Mouse (Mus musculus): ENCODE data around the gene Nox1. TPM values are rescaled to one million over a fixed set of nuclear protein-coding genes. Genes with fewer than 3 reads are reported as not detected.

The Nox1 gene
- polyA plus RNA-seq, 1 experiment from 2014 or later, result 0.16 TPM

GRCm38 (mm10) chrX:134111767-134112166, 110.0 kb downstream of the Nox1 start:
- Histone ChIP-seq H3K27me3 (0 out of 2 replicates have a peak, but pooled peaks cover 5% of the 10 kb centered on the region), H3K9ac (no peak overlapping the region), H3K4me2 (no peak overlapping the region), H3K4me1 (replicated peaks) (no peaks in the 10 kb centered on the region), H3K27ac (no peak overlapping the region), H3K4me3 (no peak overlapping the region), H3K9me3 (no peaks in the 10 kb centered on the region), H3K36me3 (no peaks in the 10 kb centered on the region)
- WGBS, result 85% methylated on average over 3 of the region's 3 CpGs
- no peak for ATAC-seq (ENCODE audit: low FRiP score)

- H3K9me3 ChIP-seq, result no peaks in the 10 kb centered on the region
- ATAC-seq (ENCODE audit: low FRiP score), result no peak
- H3K36me3 ChIP-seq, result no peaks in the 10 kb centered on the region
- H3K4me1 ChIP-seq (replicated peaks), result no peaks in the 10 kb centered on the region
- no peaks in the 10 kb centered on the region for H3K27me3 ChIP-seq
- WGBS, result 77% methylated on average over 2 of the region's 2 CpGs
- H3K27ac ChIP-seq, result no peak overlapping the region
- H3K9ac ChIP-seq, result no peak overlapping the region
- H3K4me2 ChIP-seq, result no peak overlapping the region
- H3K4me3 ChIP-seq, result no peak overlapping the region
Observed at GRCm38 (mm10) chrX:134102641-134103040, 119.1 kb downstream of the Nox1 start.

DNA sequence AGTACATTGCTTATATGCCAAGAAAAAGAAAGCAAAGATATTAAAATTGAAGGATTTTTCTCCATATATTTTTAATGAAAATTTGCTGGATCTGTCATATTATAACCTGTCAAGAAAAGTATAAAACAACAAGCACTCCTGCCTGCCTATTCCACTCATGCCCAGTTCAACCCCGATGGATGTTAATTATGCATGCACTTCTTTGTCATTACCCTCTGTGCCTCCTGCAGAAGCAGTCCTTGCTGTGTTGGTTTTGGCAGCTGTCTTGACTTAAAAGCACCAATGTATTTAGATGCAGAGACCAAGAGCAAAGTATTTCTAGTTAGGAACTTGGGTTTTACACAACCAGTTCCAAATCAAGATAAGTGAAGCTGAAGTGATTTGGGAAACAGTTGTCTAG, 136.3 kb downstream of the Nox1 start:
- 57% methylated on average over 1 of the region's 1 CpGs for whole genome bisulfite sequencing
- no peak for ATAC-seq (ENCODE audit: low FRiP score)
- Histone ChIP-seq H3K4me1 (replicated peaks) (no peaks in the 10 kb centered on the region), H3K9me3 (no peaks in the 10 kb centered on the region), H3K27ac (no peak overlapping the region), H3K4me2 (no peak overlapping the region), H3K9ac (no peak overlapping the region), H3K36me3 (peaks cover 24% of the 10 kb centered on the region), H3K27me3 (no peaks in the 10 kb centered on the region; the same call in 1 of the 2 replicates), H3K4me3 (no peak overlapping the region)

GRCm38 (mm10) chrX:134059764-134060163, 162.0 kb downstream of the Nox1 start:
- no peaks in the 10 kb centered on the region for H3K9me3 ChIP-seq
- ATAC-seq (ENCODE audit: low FRiP score), result no peak
- peak overlapping the region; percentile 70 for H3K9ac ChIP-seq
- peaks cover 6% of the 10 kb centered on the region; the same call in 1 of the 2 replicates for H3K4me1 ChIP-seq (replicated peaks)
- peak overlapping the region; percentile 52 for H3K4me2 ChIP-seq
- no peaks in the 10 kb centered on the region for H3K36me3 ChIP-seq
- peak overlapping the region; percentile 48 for H3K4me3 ChIP-seq
- H3K27ac ChIP-seq, result peak overlapping the region; percentile 89
- 21% methylated on average over 10 of the region's 10 CpGs for WGBS
- H3K27me3 ChIP-seq, result no peaks in the 10 kb centered on the region

DNA sequence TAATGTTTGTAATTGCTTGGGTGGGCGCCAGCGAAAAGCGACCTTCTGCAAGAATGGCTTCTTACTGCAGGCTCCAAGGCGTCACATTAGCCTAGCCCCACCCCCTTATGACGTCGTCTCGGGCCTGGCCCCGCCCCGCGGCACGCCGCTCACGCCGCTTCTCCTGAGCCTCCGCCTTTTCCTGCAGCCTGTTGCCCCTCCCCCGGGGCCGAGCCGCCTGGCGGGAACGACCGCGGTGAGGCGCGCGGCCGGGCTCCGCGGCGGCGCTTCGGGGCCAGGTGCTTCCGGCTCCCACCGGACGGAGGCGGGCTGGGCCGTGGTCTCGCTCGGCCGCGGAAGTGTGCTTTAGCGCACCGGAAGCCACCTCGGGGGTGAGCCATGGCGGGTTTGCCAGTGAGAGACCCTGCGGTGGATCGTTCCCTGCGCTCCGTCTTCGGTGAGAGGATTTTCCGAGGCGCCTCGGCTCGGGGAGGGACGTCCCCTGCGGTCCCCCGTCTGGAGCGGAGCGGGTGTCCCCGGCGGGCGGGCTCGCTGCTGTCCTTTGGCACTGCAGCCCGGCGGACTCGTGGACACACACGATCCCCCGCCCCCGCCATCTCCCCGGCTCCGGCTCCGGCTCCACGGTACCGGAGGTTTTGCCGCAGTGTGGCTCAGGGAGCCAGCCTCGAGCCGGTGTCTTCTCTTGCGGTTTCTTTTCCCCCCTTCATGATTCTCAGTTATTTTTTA, 162.6 kb downstream of the Nox1 start, which contains the start of gene Cstf2:
Gene Cstf2, plus strand, starts transcription at position 201 of the 726 bp plus-strand sequence.
- Histone ChIP-seq H3K4me1 (replicated peaks) (peaks cover 6% of the 10 kb centered on the region; the same call in 1 of the 2 replicates), H3K9me3 (no peaks in the 10 kb centered on the region), H3K27ac (peak within 1 kb of the TSS; percentile 89), H3K4me2 (peak within 1 kb of the TSS; percentile 52), H3K4me3 (peak within 1 kb of the TSS; percentile 48), H3K36me3 (no peaks in the 10 kb centered on the region), H3K9ac (peak within 1 kb of the TSS; percentile 70), H3K27me3 (no peaks in the 10 kb centered on the region)
- ATAC-seq (ENCODE audit: low FRiP score), result peak; percentile 99
- 16% methylated on average over 75 of the region's 77 CpGs for WGBS

DNA sequence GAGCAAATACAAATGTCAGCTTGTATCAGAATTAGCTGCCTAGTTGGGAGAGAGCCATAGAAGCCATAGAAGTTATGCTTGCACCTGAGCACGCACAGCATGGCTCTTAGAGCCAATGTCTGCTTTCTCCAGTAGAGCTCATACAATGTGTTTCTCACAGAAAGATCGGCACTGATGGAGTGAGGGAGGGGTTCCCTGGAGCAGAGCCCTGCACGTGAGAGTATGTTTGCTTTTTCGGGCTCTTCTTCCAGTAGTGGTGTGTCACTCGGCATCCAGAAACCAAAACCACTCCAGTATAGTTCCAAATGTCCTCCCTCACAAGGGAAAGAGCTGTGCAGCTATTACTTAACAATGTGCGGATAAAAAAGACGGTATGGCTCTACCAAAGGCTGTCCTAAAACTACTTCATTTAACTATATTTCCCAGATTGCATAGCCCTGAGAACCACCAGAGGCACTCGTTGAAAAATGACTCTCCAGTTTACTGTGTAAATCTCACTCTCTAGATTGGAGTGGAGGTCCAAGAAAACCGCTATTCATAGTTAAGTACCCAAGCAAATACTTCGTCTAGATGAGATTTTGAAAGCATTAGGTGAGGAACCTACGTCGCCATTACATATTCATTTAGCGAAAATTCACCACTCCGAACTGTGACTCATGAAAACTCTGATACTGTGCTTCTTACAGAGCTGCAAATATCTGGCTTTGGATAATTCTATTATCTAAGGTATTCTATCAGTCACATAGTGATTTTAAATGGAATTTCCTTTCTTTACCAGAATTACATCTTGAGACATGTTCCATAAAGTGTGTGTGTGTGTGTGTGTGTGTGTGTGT, 163.5 kb downstream of the Nox1 start:
- peak overlapping the region; percentile 48 for H3K4me3 ChIP-seq
- peaks cover 6% of the 10 kb centered on the region; the same call in 1 of the 2 replicates for H3K4me1 ChIP-seq (replicated peaks)
- peak overlapping the region; percentile 89 for H3K27ac ChIP-seq
- 78% methylated on average over 14 of the region's 14 CpGs for WGBS
- peak overlapping the region; percentile 37 for H3K4me2 ChIP-seq
- H3K27me3 ChIP-seq, result no peaks in the 10 kb centered on the region
- H3K9me3 ChIP-seq, result no peaks in the 10 kb centered on the region
- no peak; the same call in 1 of the 2 replicates for ATAC-seq (ENCODE audit: low FRiP score)
- no peaks in the 10 kb centered on the region for H3K36me3 ChIP-seq
- no peak overlapping the region for H3K9ac ChIP-seq

DNA sequence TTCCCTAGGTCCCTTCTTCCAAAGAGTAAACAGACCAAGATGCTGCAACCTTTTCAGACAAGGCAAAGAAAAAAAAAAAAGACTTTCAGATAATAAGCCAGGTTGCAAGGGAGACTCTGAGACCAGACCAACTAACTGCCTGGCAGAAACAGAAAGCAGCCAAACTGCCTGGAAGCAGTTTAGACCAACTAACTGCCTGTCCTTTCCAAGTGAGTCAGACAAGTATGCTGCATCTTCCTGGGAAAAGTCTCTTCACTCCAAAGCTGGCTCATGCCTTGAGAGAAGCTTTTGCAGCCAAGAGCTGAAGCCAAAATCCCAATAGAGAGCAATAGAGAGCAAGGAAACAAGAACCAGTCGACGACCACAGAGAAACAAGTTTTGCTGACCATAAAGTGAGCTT, 164.9 kb downstream of the Nox1 start:
- Histone ChIP-seq H3K4me3 (no peak overlapping the region), H3K4me1 (replicated peaks) (peaks cover 6% of the 10 kb centered on the region; the same call in 1 of the 2 replicates), H3K36me3 (no peaks in the 10 kb centered on the region), H3K9me3 (no peaks in the 10 kb centered on the region), H3K9ac (no peak overlapping the region), H3K27ac (no peak overlapping the region), H3K4me2 (no peak overlapping the region), H3K27me3 (no peaks in the 10 kb centered on the region)
- WGBS, result 81% methylated on average over 2 of the region's 2 CpGs
- ATAC-seq (ENCODE audit: low FRiP score), result no peak

GRCm38 (mm10) chrX:134048994-134049393, 172.8 kb downstream of the Nox1 start:
- no peak overlapping the region for H3K27ac ChIP-seq
- no peak overlapping the region for H3K4me3 ChIP-seq
- no peak overlapping the region for H3K4me2 ChIP-seq
- ATAC-seq (ENCODE audit: low FRiP score), result no peak
- H3K27me3 ChIP-seq, result no peaks in the 10 kb centered on the region
- no peak overlapping the region for H3K9ac ChIP-seq
- H3K36me3 ChIP-seq, result no peaks in the 10 kb centered on the region
- WGBS, result 60% methylated on average over 1 of the region's 1 CpGs
- no peaks in the 10 kb centered on the region for H3K9me3 ChIP-seq
- no peaks in the 10 kb centered on the region for H3K4me1 ChIP-seq (replicated peaks)

Small RNA genes lying within 50 kb of the gene (microRNA-seq; reads per million reads assigned to microRNA genes)
- not detected for gene Mir3112

Other genes with a start within 250 kb of the Nox1 start
- 0.89 and 1.4 TPM in 2 replicates for gene Sytl4, start 240.1 kb downstream of the Nox1 start, polyA plus RNA-seq (2015; fragmentation: Nextera tagmentation; extraction: Ambion mirVana)
- gene Cstf2, start 162.8 kb downstream of the Nox1 start, polyA plus RNA-seq (2015; fragmentation: Nextera tagmentation; extraction: Ambion mirVana), result 62.3 and 64.5 TPM in 2 replicates
- 0.35 TPM in 2 replicates for gene Xkrx, start 59.9 kb downstream of the Nox1 start, polyA plus RNA-seq (2015; fragmentation: Nextera tagmentation; extraction: Ambion mirVana)
- gene Arl13a, start 34.5 kb downstream of the Nox1 start, polyA plus RNA-seq (2015; fragmentation: Nextera tagmentation; extraction: Ambion mirVana), result not detected in 2 replicates
- gene Trmt2b, start 55.0 kb upstream of the Nox1 start, polyA plus RNA-seq (2015; fragmentation: Nextera tagmentation; extraction: Ambion mirVana), result 4.7 and 6.0 TPM in 2 replicates
- 102 and 106 TPM in 2 replicates for gene Tmem35a, start 73.3 kb upstream of the Nox1 start, polyA plus RNA-seq (2015; fragmentation: Nextera tagmentation; extraction: Ambion mirVana)
- gene Cenpi, start 86.1 kb upstream of the Nox1 start, polyA plus RNA-seq (2015; fragmentation: Nextera tagmentation; extraction: Ambion mirVana), result 6.7 and 9.3 TPM in 2 replicates
- gene Drp2, start 182.6 kb upstream of the Nox1 start, polyA plus RNA-seq (2015; fragmentation: Nextera tagmentation; extraction: Ambion mirVana), result 19.0 and 20.8 TPM in 2 replicates